Comparison of ENCODE assay signal across 20 mouse cellular contexts in the genomic region with DNA sequence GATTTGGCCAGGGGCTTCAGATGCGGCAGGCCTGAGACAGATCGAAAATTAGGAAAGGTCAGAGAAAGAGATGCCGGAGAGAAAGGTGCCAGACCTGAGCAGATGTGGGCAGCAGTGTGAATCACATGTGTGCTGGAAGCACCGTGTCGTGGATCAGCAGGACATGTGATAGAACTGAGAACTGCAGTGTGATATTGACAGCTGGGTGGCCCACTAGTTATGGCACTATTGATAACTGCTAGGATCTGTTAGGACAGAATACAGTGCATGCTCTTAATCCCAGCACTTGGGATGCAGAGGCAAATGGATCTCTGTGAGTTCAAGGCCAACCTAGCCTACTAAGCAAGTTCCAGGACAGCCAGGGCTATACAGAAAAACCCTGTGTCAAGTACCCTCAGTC. TPM values are rescaled to one million over a fixed set of nuclear protein-coding genes. Genes with fewer than 3 reads are reported as not detected.
DNase-seq lines count a peak whose midpoint lies in the region; ATAC-seq and TF ChIP-seq lines count a peak whose summit lies in the region.
"Had no signal": no experiment of that assay in that cellular context is flagged by ENCODE, and none has a peak within 500 bp of the region (broad histone marks: within the 10 kb centered on the region; RNA-seq: fewer than 3 reads in every experiment).

No protein-coding gene starts in this region.

- 67% methylated on average over 5 of the region's 5 CpGs for WGBS in liver, postnatal 0 days (ENCODE audit: insufficient replicate concordance)
- WGBS in liver, embryonic 12.5 days (ENCODE audit: insufficient replicate concordance): 55% methylated on average over 5 of the region's 5 CpGs
- 42% methylated on average over 5 of the region's 5 CpGs for WGBS in liver, embryonic 16.5 days (ENCODE audit: insufficient replicate concordance)
- WGBS in hindbrain, embryonic 10.5 days: 93% methylated on average over 5 of the region's 5 CpGs

- H3K27me3 ChIP-seq in liver, postnatal 0 days (ENCODE audit: insufficient read depth, low read length): no peaks in the 10 kb centered on the region
- no peaks in the 10 kb centered on the region for H3K27me3 ChIP-seq in CH12.LX (replicated peaks)
- no peaks in the 10 kb centered on the region for H3K27me3 ChIP-seq in liver, embryonic 12.5 days (replicated peaks)
- H3K27me3 ChIP-seq in liver, embryonic 16.5 days (ENCODE audit: control insufficient read depth, insufficient read depth, low read depth, low read length): no peaks in the 10 kb centered on the region
- no peaks in the 10 kb centered on the region for H3K27me3 ChIP-seq in hindbrain, embryonic 10.5 days (ENCODE audit: insufficient read depth, poor library complexity, severe bottlenecking)
- H3K27me3 ChIP-seq: forebrain, embryonic 13.5 days; heart, embryonic 13.5 days; hindbrain, embryonic 12.5 days had no signal

- no peak for TF ChIP-seq CTCF in liver, postnatal 0 days (IDR thresholded peaks at IDR 0.05; ENCODE audit: low read depth)
- TF ChIP-seq CTCF in CH12.LX (conservative IDR thresholded peaks at IDR 0.05 in 1 of 2, IDR thresholded peaks at IDR 0.05 in 1 of 2; ENCODE audit: low read depth in 2 of 2, low read length in 2 of 2): no peak

- peak; percentile 23 for DNase-seq in liver
- no peak for DNase-seq in liver, postnatal 0 days
- DNase-seq in CH12.LX (ENCODE audit: extremely low read depth): no peak
- DNase-seq in hindbrain, embryonic 10.5 days (ENCODE audit: low spot score): no peak
- DNase-seq: adrenal gland, postnatal 10 days; B cell, adult 2 months; cerebellum, adult 11-12 months; cerebellum, adult 9-10 months; cerebellum, postnatal 36 days; forebrain, postnatal 0 days; gastrocnemius, postnatal 14 days; heart, postnatal 36 days had no signal

- H3K4me3 ChIP-seq in liver, postnatal 0 days (ENCODE audit: low read depth, low read length): no peak overlapping the region
- peak overlapping the region in 2 of 3 experiments; percentile 13 to 67 for H3K4me3 ChIP-seq in CH12.LX (replicated peaks in 1 of 3; ENCODE audit: low read depth in 2 of 3, low read length in 2 of 3, poor library complexity in 1 of 3)
- no peak overlapping the region for H3K4me3 ChIP-seq in liver, embryonic 12.5 days
- no peak overlapping the region for H3K4me3 ChIP-seq in liver, embryonic 16.5 days (ENCODE audit: low read depth, low read length)
- no peak overlapping the region for H3K4me3 ChIP-seq in hindbrain, embryonic 10.5 days
- H3K4me3 ChIP-seq: embryonic facial prominence, embryonic 10.5 days; forebrain, embryonic 13.5 days; heart, embryonic 13.5 days; hindbrain, embryonic 12.5 days had no signal

- no peak overlapping the region for H3K4me2 ChIP-seq in liver, postnatal 0 days (ENCODE audit: low read depth, low read length)
- peak overlapping the region; percentile 65 for H3K4me2 ChIP-seq in CH12.LX (ENCODE audit: insufficient read depth, low read depth, poor library complexity, severe bottlenecking)
- H3K4me2 ChIP-seq in liver, embryonic 12.5 days: peak overlapping the region; percentile 58
- no peak overlapping the region for H3K4me2 ChIP-seq in liver, embryonic 16.5 days (ENCODE audit: low read depth, low read length)
- H3K4me2 ChIP-seq: forebrain, embryonic 13.5 days; heart, embryonic 13.5 days; hindbrain, embryonic 12.5 days had no signal

- no peaks in the 10 kb centered on the region for H3K9me3 ChIP-seq in liver, postnatal 0 days (ENCODE audit: low read length)
- peaks cover 13% of the 10 kb centered on the region for H3K9me3 ChIP-seq in CH12.LX (replicated peaks; ENCODE audit: low read length)
- no peaks in the 10 kb centered on the region for H3K9me3 ChIP-seq in liver, embryonic 12.5 days (replicated peaks)
- no peaks in the 10 kb centered on the region for H3K9me3 ChIP-seq in liver, embryonic 16.5 days (replicated peaks; ENCODE audit: control insufficient read depth, low read length)
- H3K9me3 ChIP-seq in hindbrain, embryonic 10.5 days: no peaks in the 10 kb centered on the region
- H3K9me3 ChIP-seq: embryonic facial prominence, embryonic 10.5 days; forebrain, embryonic 13.5 days; heart, embryonic 13.5 days; hindbrain, embryonic 12.5 days had no signal

- no peak overlapping the region for H3K27ac ChIP-seq in liver, postnatal 0 days (ENCODE audit: low read depth)
- no peak overlapping the region for H3K27ac ChIP-seq in CH12.LX (ENCODE audit: insufficient read depth, low read depth)
- peak overlapping the region; percentile 84 for H3K27ac ChIP-seq in liver, embryonic 12.5 days
- peak overlapping the region; percentile 44 for H3K27ac ChIP-seq in liver, embryonic 16.5 days (ENCODE audit: low read length)
- H3K27ac ChIP-seq in hindbrain, embryonic 10.5 days: no peak overlapping the region
- H3K27ac ChIP-seq: embryonic facial prominence, embryonic 10.5 days; forebrain, embryonic 13.5 days; heart, embryonic 13.5 days; hindbrain, embryonic 12.5 days; hindbrain, postnatal 0 days had no signal

- no peak for TF ChIP-seq RAD21 in CH12.LX (IDR thresholded peaks at IDR 0.05; ENCODE audit: low read depth, low read length)

- H3K36me3 ChIP-seq in liver, postnatal 0 days (replicated peaks; ENCODE audit: insufficient read depth, low read length): no peaks in the 10 kb centered on the region
- peaks cover 4 to 16% of the 10 kb centered on the region in 2 experiments for H3K36me3 ChIP-seq in CH12.LX (replicated peaks in 1 of 2; ENCODE audit: control insufficient read depth in 1 of 2, insufficient read depth in 1 of 2, low read length in 1 of 2)
- no peaks in the 10 kb centered on the region for H3K36me3 ChIP-seq in liver, embryonic 12.5 days
- no peaks in the 10 kb centered on the region for H3K36me3 ChIP-seq in liver, embryonic 16.5 days (ENCODE audit: control insufficient read depth, insufficient read depth)
- H3K36me3 ChIP-seq in hindbrain, embryonic 10.5 days: no peaks in the 10 kb centered on the region
- H3K36me3 ChIP-seq: embryonic facial prominence, embryonic 10.5 days; heart, embryonic 13.5 days; hindbrain, embryonic 12.5 days had no signal

- no peak for TF ChIP-seq EP300 in liver, postnatal 0 days (IDR thresholded peaks at IDR 0.05; ENCODE audit: low read depth)
- no peak for TF ChIP-seq EP300 in CH12.LX (IDR thresholded peaks at IDR 0.05; ENCODE audit: low read length)

- no peak for ATAC-seq in liver, postnatal 0 days
- peak; percentile 63 for ATAC-seq in liver, embryonic 12.5 days
- 0 out of 2 replicates have a peak, but pooled peaks have one; percentile 40 for ATAC-seq in liver, embryonic 16.5 days (ENCODE audit: low read depth)
- ATAC-seq in CD4-positive, CD25-positive, alpha-beta regulatory T cell, adult 4 months: no peak
- ATAC-seq: forebrain, embryonic 13.5 days; forebrain, postnatal 0 days; hindbrain, postnatal 0 days had no signal

- no peak overlapping the region for H3K9ac ChIP-seq in liver, postnatal 0 days (replicated peaks)
- peak overlapping the region; percentile 88 for H3K9ac ChIP-seq in CH12.LX (ENCODE audit: insufficient read depth, low read depth)
- H3K9ac ChIP-seq in liver, embryonic 12.5 days: peak overlapping the region; percentile 37; the same call in 1 of the 2 replicates
- no peak overlapping the region for H3K9ac ChIP-seq in liver, embryonic 16.5 days (ENCODE audit: low read depth, low read length)
- H3K9ac ChIP-seq: forebrain, embryonic 13.5 days; forebrain, postnatal 0 days; heart, embryonic 13.5 days; hindbrain, embryonic 12.5 days had no signal

- H3K79me2 ChIP-seq in CH12.LX (replicated peaks; ENCODE audit: control insufficient read depth, extremely low read depth, insufficient read depth, poor library complexity, severe bottlenecking): no peaks in the 10 kb centered on the region; the same call in 1 of the 2 replicates

- peaks cover 35% of the 10 kb centered on the region for H3K4me1 ChIP-seq in liver, postnatal 0 days (ENCODE audit: insufficient read depth)
- H3K4me1 ChIP-seq in CH12.LX (ENCODE audit: control insufficient read depth in 1 of 2, insufficient read depth in 2 of 2): peaks cover 20 to 39% of the 10 kb centered on the region in 2 experiments
- H3K4me1 ChIP-seq in liver, embryonic 12.5 days: peaks cover 56% of the 10 kb centered on the region
- H3K4me1 ChIP-seq in liver, embryonic 16.5 days (ENCODE audit: control insufficient read depth, low read depth, low read length): peaks cover 30% of the 10 kb centered on the region
- H3K4me1 ChIP-seq in hindbrain, embryonic 10.5 days (replicated peaks): peaks cover 35% of the 10 kb centered on the region

- dilution Hi-C loops in CH12.LX (cut with MboI; ENCODE audit: extremely low pct_ligation_motif_present, extremely low pct_unique_long_range_greater_than_20kb, low sequenced_read_pairs): no loop called here

- no peak for TF ChIP-seq POLR2A in CH12.LX (IDR thresholded peaks at IDR 0.05; ENCODE audit: low read depth, low read length)

- in situ Hi-C loops in CH12.LX (cut with MboI; ENCODE audit: low pct_ligation_motif_present, low pct_unique_long_range_greater_than_20kb, low sequenced_read_pairs): loop anchor here (5.0 kb wide), 1 partner anchor 34 kb away; no protein-coding TSS in a partner anchor

TF ChIP-seq in CH12.LX, 34 proteins besides CTCF, POLR2A, EP300 and RAD21 (continues in another document):
- TF ChIP-seq MAZ (IDR thresholded peaks at IDR 0.05; ENCODE audit: low read depth, low read length) (no peak), MAX (IDR thresholded peaks at IDR 0.05; ENCODE audit: low read length) (no peak), ZC3H11A (IDR thresholded peaks at IDR 0.05; ENCODE audit: low read depth, low read length) (no peak), E2F4 (IDR thresholded peaks at IDR 0.05; ENCODE audit: insufficient replicate concordance, low read depth, low read length) (no peak), SIN3A (IDR thresholded peaks at IDR 0.05; ENCODE audit: low read length) (no peak), GABPA (IDR thresholded peaks at IDR 0.05; ENCODE audit: insufficient replicate concordance, low read depth, low read length) (no peak), IRF4 (IDR thresholded peaks at IDR 0.05; ENCODE audit: low read depth, low read length) (no peak), MYC (IDR thresholded peaks at IDR 0.05; ENCODE audit: low read depth, low read length) (no peak), ZNF384 (IDR thresholded peaks at IDR 0.05; ENCODE audit: low read depth, low read length) (no peak), MXI1 (IDR thresholded peaks at IDR 0.05; ENCODE audit: low read depth, low read length) (no peak), CHD1 (IDR thresholded peaks at IDR 0.05; ENCODE audit: low read depth, low read length) (no peak), ETS1 (conservative IDR thresholded peaks at IDR 0.05; ENCODE audit: low read depth, low read length) (no peak)

RNA-seq across cellular contexts. Expression of a gene that starts 10.3 kb away (rescaled TPM):
- 13.1 and 13.5 TPM in 2 replicates for polyA plus RNA-seq in liver, postnatal 0 days (2015; fragmentation: Nextera tagmentation; extraction: Ambion mirVana)
- total RNA-seq in CH12.LX (2012; rRNA removed) (17.1 TPM in 2 replicates), CH12.LX (2014; rRNA removed) (16.3 and 17.0 TPM in 2 replicates)
- 26.3 and 29.7 TPM in 2 replicates for polyA plus RNA-seq in CH12.LX (2012; ENCODE audit: insufficient read length, low read depth)
- polyA plus RNA-seq in liver, embryonic 12.5 days (2016; fragmentation: Nextera tagmentation; extraction: Ambion mirVana): 22.7 and 23.5 TPM in 2 replicates
- 9.9 and 10.5 TPM in 2 replicates for polyA plus RNA-seq in liver, embryonic 16.5 days (2015; fragmentation: Nextera tagmentation; extraction: Ambion mirVana)
- 1 to 10 TPM; 4.3 to 4.9 TPM for polyA plus RNA-seq in CD4-positive, CD25-positive, alpha-beta regulatory T cell, adult 4 months (2017; shearing (Covaris generic))
- polyA plus RNA-seq in hindbrain, embryonic 10.5 days (2016; fragmentation: Nextera tagmentation; extraction: Ambion mirVana): 12.7 and 14.5 TPM in 2 replicates

Comparison
In these comparisons a context has a peak if more than half of its experiments do, and no peak if none do; other contexts are left out.
1. ATAC-seq: peak in liver, embryonic 12.5 days (single experiment) and liver, embryonic 16.5 days (single experiment); none in liver, postnatal 0 days (single experiment) and CD4-positive, CD25-positive, alpha-beta regulatory T cell, adult 4 months (single experiment).
2. H3K27ac ChIP-seq: peak in liver, embryonic 12.5 days (single experiment) and liver, embryonic 16.5 days (single experiment); none in liver, postnatal 0 days (single experiment), CH12.LX (single experiment) and hindbrain, embryonic 10.5 days (single experiment).
3. H3K4me2 ChIP-seq: peak in CH12.LX (single experiment) and liver, embryonic 12.5 days (single experiment); none in liver, postnatal 0 days (single experiment) and liver, embryonic 16.5 days (single experiment).
4. H3K9ac ChIP-seq: peak in CH12.LX (single experiment) and liver, embryonic 12.5 days (single experiment); none in liver, postnatal 0 days (single experiment) and liver, embryonic 16.5 days (single experiment).
5. H3K4me3 ChIP-seq: peak in CH12.LX (2 of 3); none in liver, postnatal 0 days (single experiment), liver, embryonic 12.5 days (single experiment), liver, embryonic 16.5 days (single experiment) and hindbrain, embryonic 10.5 days (single experiment).